Mouse (Mus musculus) forebrain, embryonic 14.5 days (tissue): Measurements from ENCODE around the gene Pkhd1. TPM values are rescaled to one million over a fixed set of nuclear protein-coding genes. Genes with fewer than 3 reads are reported as not detected.

Source experiments
- ATAC-seq: fragments of 200-750 bp; cut with Nextera tagmentation; 2 replicates; pipeline ENCODE4 v1.8.0; 2017; ENCODE audit warnings: mild to moderate bottlenecking, moderate library complexity
- DNase-seq: peaks from one replicate; pipeline ENCODE4 v3.0.0-alpha.2; 2015; ENCODE audit warnings: low spot score
- H3K27ac ChIP-seq: fragments of 300-500 bp; sonication (generic); 2 replicates; pipeline ENCODE4 v1.5.1; 2014; ENCODE audit warnings: low read depth, mild to moderate bottlenecking, control low read depth, low read length, moderate library complexity
- H3K27me3 ChIP-seq: fragments of 300-500 bp; sonication (generic); replicated peaks from 2 replicates; pipeline ENCODE4 v1.6.1; 2014; ENCODE audit warnings: low read length, control low read depth, mixed read lengths; ENCODE audit not compliant: control insufficient read depth, insufficient read depth
- H3K36me3 ChIP-seq: fragments of 300-500 bp; sonication (generic); 2 replicates; pipeline ENCODE4 v1.6.1; 2014; ENCODE audit warnings: low read length, control low read depth; ENCODE audit not compliant: control insufficient read depth, insufficient read depth
- H3K4me1 ChIP-seq: fragments of 300-500 bp; sonication (generic); 2 replicates; pipeline ENCODE4 v1.6.1; 2014; ENCODE audit warnings: antibody characterized with exemption, low read length, control low read depth; ENCODE audit not compliant: control insufficient read depth, insufficient read depth
- H3K4me2 ChIP-seq: fragments of 300-500 bp; sonication (generic); 2 replicates; pipeline ENCODE4 v1.6.1; 2014; ENCODE audit warnings: mild to moderate bottlenecking, control low read depth, low read length
- H3K4me3 ChIP-seq: fragments of 300-500 bp; sonication (generic); 2 replicates; pipeline ENCODE4 v1.5.1; 2014; ENCODE audit warnings: low read depth, low read length, control low read depth
- H3K9ac ChIP-seq: fragments of 300-500 bp; sonication (generic); 2 replicates; pipeline ENCODE4 v1.6.1; 2014; ENCODE audit warnings: mild to moderate bottlenecking, low read length, control low read depth, moderate library complexity
- H3K9me3 ChIP-seq: fragments of 300-500 bp; sonication (generic); replicated peaks from 2 replicates; pipeline ENCODE4 v1.6.1; 2016; ENCODE audit warnings: low read length, control low read depth, mixed read lengths; ENCODE audit not compliant: control insufficient read depth
- WGBS: fragments of 180-500 bp; shearing (Covaris S2); extraction: QIAGEN DNeasy Blood & Tissue Kit; methylation state at CpG from one replicate; pipeline ENCODE4 v1.1.7; 2014; 5-methylcytosine and 5-hydroxymethylcytosine counted together
- polyA plus RNA-seq: library from polyadenylated mRNA; unstranded; fragments of >200 nt; fragmentation: Nextera tagmentation; extraction: Ambion mirVana; gene quantifications from 2 replicates; pipeline ENCODE4 v1.2.1, GENCODE M21; 2014

Gene Pkhd1
- polyA plus RNA-seq, 1 experiment from 2014 or later, result not detected

DNA sequence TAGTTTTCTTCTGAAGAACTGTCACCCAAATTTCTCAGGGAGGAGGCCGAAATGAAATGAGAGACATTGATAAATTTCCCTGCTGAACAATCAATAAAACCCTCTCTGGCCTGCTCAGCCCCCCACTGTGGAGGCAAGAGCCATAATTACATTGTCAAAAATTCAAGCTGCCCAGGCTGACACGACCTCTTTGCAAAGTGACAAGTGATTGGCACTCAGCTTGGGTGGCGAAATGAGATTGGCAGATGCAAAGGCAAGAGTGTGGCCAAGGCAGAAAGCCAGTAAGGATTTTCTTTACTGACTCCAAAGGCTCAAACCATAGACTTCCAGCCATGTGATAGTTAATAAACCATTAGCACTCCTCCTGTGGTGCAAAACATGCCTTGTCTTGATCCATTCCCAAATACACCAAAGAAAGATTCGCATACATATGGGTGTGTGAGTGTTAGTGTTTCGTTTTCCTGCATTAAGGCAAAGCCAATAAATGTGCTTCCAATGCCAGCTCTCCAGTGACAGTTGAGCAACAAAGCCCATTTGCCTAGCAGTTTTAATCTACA, 208.4 kb downstream of the Pkhd1 start:
- H3K4me1 ChIP-seq, result no peaks in the 10 kb centered on the region
- DNase-seq, result peak; percentile 38
- no peaks in the 10 kb centered on the region for H3K27me3 ChIP-seq
- no peak overlapping the region for H3K27ac ChIP-seq
- no peak overlapping the region for H3K4me3 ChIP-seq
- ATAC-seq, result 0 out of 2 replicates have a peak, but pooled peaks have one; percentile 32
- H3K9ac ChIP-seq, result no peak overlapping the region
- H3K4me2 ChIP-seq, result no peak overlapping the region
- no peaks in the 10 kb centered on the region for H3K9me3 ChIP-seq
- H3K36me3 ChIP-seq, result no peaks in the 10 kb centered on the region
- 56% methylated on average over 5 of the region's 5 CpGs for WGBS

DNA sequence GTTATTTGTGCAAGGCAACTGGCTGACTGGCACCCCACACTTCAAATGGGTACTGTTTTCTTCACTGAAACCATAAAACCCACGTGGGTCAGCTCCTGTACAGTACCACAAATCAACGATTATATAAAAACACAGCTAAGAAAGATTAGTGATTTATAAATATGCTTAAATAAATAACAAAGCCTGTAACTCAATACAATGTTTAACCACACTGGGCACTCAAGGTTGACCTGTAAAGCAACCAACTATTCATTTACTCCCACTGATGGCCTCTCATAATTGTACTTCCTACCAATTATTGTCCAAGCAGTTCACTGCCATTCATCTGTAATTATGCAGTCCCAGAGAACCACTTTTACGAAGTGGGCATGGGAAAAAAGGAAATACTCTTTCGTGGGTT, 219.5 kb downstream of the Pkhd1 start:
- Histone ChIP-seq H3K4me3 (no peak overlapping the region), H3K27me3 (no peaks in the 10 kb centered on the region), H3K4me2 (no peak overlapping the region), H3K9ac (no peak overlapping the region), H3K27ac (no peak overlapping the region), H3K36me3 (no peaks in the 10 kb centered on the region), H3K9me3 (no peaks in the 10 kb centered on the region), H3K4me1 (no peaks in the 10 kb centered on the region)
- DNase-seq (no peak), ATAC-seq (no peak)
- WGBS, result 55% methylated on average over 4 of the region's 4 CpGs

DNA sequence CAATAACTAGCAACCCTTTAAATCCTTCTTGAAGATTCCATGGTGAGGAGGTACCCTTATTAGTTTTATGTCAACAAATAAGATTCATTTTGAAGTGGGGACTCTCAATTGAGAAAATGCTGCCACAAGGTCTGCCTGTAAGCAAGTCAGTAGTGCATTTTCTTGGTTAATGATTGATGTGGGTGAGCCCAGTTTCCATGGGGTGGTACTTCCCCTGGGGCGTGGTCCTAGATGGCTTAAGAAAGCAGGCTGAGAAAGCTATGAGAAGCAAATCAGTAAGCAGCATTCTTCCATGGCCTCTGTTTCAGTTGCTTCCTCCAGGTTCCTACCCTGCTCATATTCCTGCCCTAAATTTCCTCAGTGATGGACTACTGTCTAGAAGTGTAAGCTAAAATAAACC, 253.4 kb downstream of the Pkhd1 start:
- ATAC-seq, result no peak
- Histone ChIP-seq H3K27ac (no peak overlapping the region), H3K9ac (no peak overlapping the region), H3K4me2 (no peak overlapping the region), H3K4me3 (no peak overlapping the region), H3K36me3 (no peaks in the 10 kb centered on the region), H3K27me3 (no peaks in the 10 kb centered on the region), H3K4me1 (no peaks in the 10 kb centered on the region), H3K9me3 (no peaks in the 10 kb centered on the region)
- DNase-seq, result no peak
- WGBS, result 79% methylated on average over 1 of the region's 1 CpGs

- ATAC-seq, result no peak
- no peaks in the 10 kb centered on the region for H3K9me3 ChIP-seq
- DNase-seq, result no peak
- H3K4me1 ChIP-seq, result no peaks in the 10 kb centered on the region
- 4% methylated on average over 3 of the region's 3 CpGs for WGBS
- H3K4me2 ChIP-seq, result no peak overlapping the region
- no peak overlapping the region for H3K9ac ChIP-seq
- no peaks in the 10 kb centered on the region for H3K27me3 ChIP-seq
- H3K27ac ChIP-seq, result no peak overlapping the region
- H3K36me3 ChIP-seq, result no peaks in the 10 kb centered on the region
- H3K4me3 ChIP-seq, result no peak overlapping the region
Measured at GRCm38 (mm10) chr1:20344651-20345050, 273.2 kb downstream of the Pkhd1 start.

DNA sequence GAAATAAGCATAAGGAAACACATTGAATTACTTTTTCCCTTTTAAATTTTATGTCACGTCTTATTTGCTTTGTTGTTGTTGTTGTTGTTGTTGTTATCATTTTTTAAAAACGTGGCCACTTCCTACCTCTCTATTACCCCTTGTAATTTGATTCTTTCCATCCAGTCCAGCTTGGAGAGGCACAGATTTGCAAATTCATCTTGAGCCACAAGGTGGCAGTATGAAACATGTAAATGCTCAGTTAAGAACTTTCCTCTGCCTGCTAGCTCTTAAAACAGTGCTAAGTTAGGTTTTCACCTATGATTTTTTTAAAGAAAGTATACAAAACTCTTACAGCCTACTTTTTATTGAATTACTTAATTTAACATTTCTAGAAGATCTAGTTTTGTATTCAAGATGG, 306.4 kb downstream of the Pkhd1 start:
- Histone ChIP-seq H3K9ac (no peak overlapping the region), H3K9me3 (no peaks in the 10 kb centered on the region), H3K4me2 (no peak overlapping the region), H3K36me3 (no peaks in the 10 kb centered on the region), H3K27ac (no peak overlapping the region), H3K4me3 (no peak overlapping the region), H3K27me3 (no peaks in the 10 kb centered on the region), H3K4me1 (no peaks in the 10 kb centered on the region)
- WGBS, result 10% methylated on average over 2 of the region's 2 CpGs
- ATAC-seq (peak; percentile 86), DNase-seq (peak; percentile 87)

DNA sequence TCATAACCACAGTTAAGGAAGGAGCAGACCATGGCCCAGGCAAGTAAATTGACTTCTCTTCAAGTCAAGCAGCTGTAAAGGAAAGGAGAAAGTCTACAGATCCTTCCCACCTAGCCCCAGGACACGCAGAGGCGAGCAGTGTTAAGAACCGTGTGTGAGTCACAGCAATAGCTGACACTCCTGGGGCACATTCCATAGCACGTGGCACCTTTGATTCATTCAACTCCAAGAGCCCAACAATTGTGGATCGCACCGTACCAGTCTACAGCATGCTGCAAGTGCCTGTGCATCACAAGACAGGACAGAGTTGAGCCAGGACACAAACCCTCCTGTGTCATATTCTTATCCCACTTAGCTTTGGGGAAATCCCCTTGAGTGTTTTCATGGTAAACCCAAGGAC, 306.9 kb downstream of the Pkhd1 start:
- Histone ChIP-seq H3K27ac (no peak overlapping the region), H3K9ac (no peak overlapping the region), H3K4me3 (no peak overlapping the region), H3K4me1 (no peaks in the 10 kb centered on the region), H3K9me3 (no peaks in the 10 kb centered on the region), H3K36me3 (no peaks in the 10 kb centered on the region), H3K27me3 (no peaks in the 10 kb centered on the region), H3K4me2 (no peak overlapping the region)
- 62% methylated on average over 6 of the region's 6 CpGs for WGBS
- DNase-seq (no peak), ATAC-seq (0 out of 2 replicates have a peak, but pooled peaks have one; percentile 4)

DNA sequence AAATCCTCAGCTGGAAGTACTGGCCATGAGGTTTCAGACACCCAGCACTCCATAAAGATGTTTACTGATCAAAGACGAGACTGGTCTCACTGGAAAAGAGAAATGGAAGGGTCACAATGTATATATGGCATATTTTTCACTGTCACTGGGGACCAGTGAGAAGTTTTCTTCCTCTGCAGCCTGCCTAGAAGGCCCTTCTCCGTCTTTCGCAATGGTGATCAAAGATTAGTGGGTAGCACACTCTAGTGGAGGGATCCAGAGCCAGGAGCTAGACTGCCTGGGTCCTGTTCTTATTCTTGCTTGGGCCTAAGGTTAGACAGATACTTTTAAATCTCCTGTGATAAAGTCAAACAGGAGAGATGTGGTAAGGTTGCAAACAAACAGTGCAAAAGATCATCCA, 311.7 kb downstream of the Pkhd1 start:
- Histone ChIP-seq H3K9ac (no peak overlapping the region), H3K4me3 (no peak overlapping the region), H3K27ac (no peak overlapping the region), H3K36me3 (no peaks in the 10 kb centered on the region), H3K9me3 (no peaks in the 10 kb centered on the region), H3K27me3 (no peaks in the 10 kb centered on the region), H3K4me1 (peaks cover 17% of the 10 kb centered on the region), H3K4me2 (no peak overlapping the region)
- peak; percentile 19 for DNase-seq
- WGBS, result 47% methylated on average over 3 of the region's 3 CpGs
- ATAC-seq, result no peak

GRCm38 (mm10) chr1:20302943-20303578, 314.8 kb downstream of the Pkhd1 start:
- Histone ChIP-seq H3K27ac (peak overlapping the region; percentile 52; the same call in 1 of the 2 replicates), H3K9me3 (no peaks in the 10 kb centered on the region), H3K4me3 (no peak overlapping the region), H3K36me3 (no peaks in the 10 kb centered on the region), H3K9ac (no peak overlapping the region), H3K4me1 (peaks cover 17% of the 10 kb centered on the region), H3K27me3 (no peaks in the 10 kb centered on the region), H3K4me2 (no peak overlapping the region)
- WGBS, result 16% methylated on average over 6 of the region's 6 CpGs
- ATAC-seq (peak; percentile 91), DNase-seq (peak; percentile 80)

GRCm38 (mm10) chr1:20302187-20302942, 315.5 kb downstream of the Pkhd1 start:
- Histone ChIP-seq H3K4me1 (peaks cover 17% of the 10 kb centered on the region), H3K9me3 (no peaks in the 10 kb centered on the region), H3K9ac (no peak overlapping the region), H3K27me3 (no peaks in the 10 kb centered on the region), H3K36me3 (no peaks in the 10 kb centered on the region), H3K4me2 (no peak overlapping the region), H3K4me3 (no peak overlapping the region), H3K27ac (peak overlapping the region; percentile 52; the same call in 1 of the 2 replicates)
- 4% methylated on average over 8 of the region's 8 CpGs for WGBS
- peak; percentile 70 for ATAC-seq
- peak; percentile 33 for DNase-seq
